Mouse (Mus musculus): ENCODE data around the gene Cdkn1a. TPM values are rescaled to one million over a fixed set of nuclear protein-coding genes. Genes with fewer than 3 reads are reported as not detected.

The Cdkn1a gene
- polyA plus RNA-seq, 1 experiment, result 2,069 TPM

GRCm38 (mm10) chr17:29084656-29085055 is 6.1 kb upstream of the Cdkn1a start:
- H3K36me3 ChIP-seq (ENCODE audit: control insufficient read depth, insufficient read depth), result no peaks in the 10 kb centered on the region
- no peak overlapping the region for H3K4me3 ChIP-seq
- H3ac ChIP-seq (ENCODE audit: control insufficient read depth, insufficient read length), result no peak overlapping the region
- H3K27me3 ChIP-seq (ENCODE audit: control insufficient read depth, insufficient read depth, insufficient read length), result no peaks in the 10 kb centered on the region
- no peaks in the 10 kb centered on the region for H3K79me2 ChIP-seq (ENCODE audit: control insufficient read depth, insufficient read depth)
- TF ChIP-seq TCF3 (IDR thresholded peaks at IDR 0.05; ENCODE audit: insufficient read length, low read depth), result no peak
- no peak overlapping the region for H3K4me2 ChIP-seq (ENCODE audit: low read depth)

- TF ChIP-seq POLR2A (IDR thresholded peaks at IDR 0.05; ENCODE audit: insufficient read length, low read depth) (no peak), REST (IDR thresholded peaks at IDR 0.05; ENCODE audit: insufficient read depth, insufficient read length) (no peak), MYOD1 (IDR thresholded peaks at IDR 0.05; ENCODE audit: control insufficient read depth in 1 of 3, insufficient read length in 2 of 3, low read depth in 2 of 3) (no peak), TCF12 (IDR thresholded peaks at IDR 0.05; ENCODE audit: insufficient read depth, poor library complexity, severe bottlenecking) (no peak), CEBPB (IDR thresholded peaks at IDR 0.05; ENCODE audit: insufficient read depth, poor library complexity, severe bottlenecking) (no peak), TCF3 (IDR thresholded peaks at IDR 0.05; ENCODE audit: insufficient read length, low read depth) (no peak)
- no peak overlapping the region for H3ac ChIP-seq (ENCODE audit: control insufficient read depth, insufficient read length)
- no peaks in the 10 kb centered on the region for H3K79me2 ChIP-seq (ENCODE audit: control insufficient read depth, insufficient read depth)
- H3K36me3 ChIP-seq (ENCODE audit: control insufficient read depth, insufficient read depth), result no peaks in the 10 kb centered on the region
- no peaks in the 10 kb centered on the region for H3K27me3 ChIP-seq (ENCODE audit: control insufficient read depth, insufficient read depth, insufficient read length)
- no peak overlapping the region for H3K4me2 ChIP-seq (ENCODE audit: low read depth)
- no peak overlapping the region for H3K4me3 ChIP-seq
Measured at GRCm38 (mm10) chr17:29085266-29085665, 5.5 kb upstream of the Cdkn1a start.

DNA sequence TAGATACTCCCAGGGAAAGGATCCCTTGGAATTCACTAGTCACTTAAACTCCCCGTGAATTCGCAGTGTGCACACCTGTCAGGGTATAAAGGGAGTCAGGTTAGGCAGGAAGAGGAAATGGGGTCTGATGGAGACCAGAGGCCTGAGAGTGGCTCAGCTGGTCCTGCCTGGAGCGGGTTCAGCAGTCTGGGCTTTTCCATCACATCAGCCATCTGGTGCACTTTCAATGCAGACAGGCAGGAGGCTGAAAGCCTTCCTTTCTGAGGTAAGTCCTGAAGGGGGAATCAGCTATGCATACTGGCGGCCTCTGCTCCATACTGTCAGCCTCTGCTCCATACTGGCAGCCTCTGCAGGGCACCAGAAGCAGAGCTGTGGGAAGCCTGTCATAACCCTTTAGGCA is 3.9 kb upstream of the Cdkn1a start:
- H3K4me2 ChIP-seq (ENCODE audit: low read depth), result no peak overlapping the region
- H3K27me3 ChIP-seq (ENCODE audit: control insufficient read depth, insufficient read depth, insufficient read length), result no peaks in the 10 kb centered on the region
- no peak overlapping the region for H3ac ChIP-seq (ENCODE audit: control insufficient read depth, insufficient read length)
- H3K79me2 ChIP-seq (ENCODE audit: control insufficient read depth, insufficient read depth), result peaks cover under 1% of the 10 kb centered on the region
- no peak overlapping the region for H3K4me3 ChIP-seq
- no peaks in the 10 kb centered on the region for H3K36me3 ChIP-seq (ENCODE audit: control insufficient read depth, insufficient read depth)
- TF ChIP-seq REST (IDR thresholded peaks at IDR 0.05; ENCODE audit: insufficient read depth, insufficient read length) (no peak), USF1 (IDR thresholded peaks at IDR 0.05; ENCODE audit: low read depth) (no peak), E2F4 (IDR thresholded peaks at IDR 0.05; ENCODE audit: insufficient read depth) (no peak), TCF12 (IDR thresholded peaks at IDR 0.05; ENCODE audit: insufficient read depth, poor library complexity, severe bottlenecking) (no peak), CEBPB (IDR thresholded peaks at IDR 0.05; ENCODE audit: insufficient read depth, poor library complexity, severe bottlenecking) (no peak), POLR2A (IDR thresholded peaks at IDR 0.05; ENCODE audit: insufficient read length, low read depth) (no peak), MAX (IDR thresholded peaks at IDR 0.05; ENCODE audit: low read depth) (no peak), TCF3 (IDR thresholded peaks at IDR 0.05; ENCODE audit: insufficient read length, low read depth) (no peak), POLR2AphosphoS2 (IDR thresholded peaks at IDR 0.05; ENCODE audit: insufficient read length, low read depth) (no peak), SRF (IDR thresholded peaks at IDR 0.05; ENCODE audit: control insufficient read depth, insufficient read length, low read depth) (no peak), MYOD1 (IDR thresholded peaks at IDR 0.05; ENCODE audit: control insufficient read depth in 1 of 3, insufficient read length in 2 of 3, low read depth in 2 of 3) (no peak), MYOG (IDR thresholded peaks at IDR 0.05; ENCODE audit: control insufficient read depth in 1 of 3, insufficient read depth in 1 of 3, insufficient read length in 2 of 3, low read depth in 2 of 3) (no peak)

DNA sequence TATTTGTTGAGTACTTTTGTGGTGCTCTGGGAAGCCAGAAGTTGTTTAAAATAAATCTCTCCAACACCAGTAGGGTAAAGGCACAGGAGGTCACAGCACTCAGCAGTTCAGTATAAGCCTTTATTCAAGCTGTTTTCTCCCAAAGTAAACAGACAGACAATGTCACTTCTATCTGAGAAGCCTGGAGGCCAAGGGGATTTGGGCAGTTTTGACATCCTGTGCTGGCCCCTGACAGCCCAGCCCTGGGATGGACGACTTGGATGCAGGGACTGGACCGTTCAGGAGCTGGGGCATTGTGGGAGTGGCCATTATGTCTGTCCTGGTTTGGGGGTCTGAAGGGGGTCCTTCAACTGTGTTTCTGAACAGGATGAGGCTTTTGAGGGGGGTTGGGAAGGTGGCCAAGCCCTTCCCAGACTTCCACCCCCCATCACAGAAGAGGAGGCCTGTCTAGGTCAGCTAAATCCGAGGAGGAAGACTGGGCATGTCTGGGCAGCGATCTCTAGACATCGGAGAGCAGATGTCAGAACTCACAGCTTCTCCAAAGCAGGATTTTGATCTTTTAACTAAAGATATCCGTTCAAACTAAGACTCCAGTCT is 670 bp downstream of the Cdkn1a start:
- Histone ChIP-seq H3K79me2 (ENCODE audit: control insufficient read depth, insufficient read depth) (peaks cover 42% of the 10 kb centered on the region), H3K4me3 (peak overlapping the region; percentile 3), H3K27me3 (ENCODE audit: control insufficient read depth, insufficient read depth, insufficient read length) (no peaks in the 10 kb centered on the region), H3K36me3 (ENCODE audit: control insufficient read depth, insufficient read depth) (peaks cover 9% of the 10 kb centered on the region), H3K4me2 (ENCODE audit: low read depth) (peak overlapping the region; percentile 96), H3ac (ENCODE audit: control insufficient read depth, insufficient read length) (no peak overlapping the region)
- TF ChIP-seq MYOG (IDR thresholded peaks at IDR 0.05; ENCODE audit: control insufficient read depth in 1 of 3, insufficient read depth in 1 of 3, insufficient read length in 2 of 3, low read depth in 2 of 3) (no peak), USF1 (IDR thresholded peaks at IDR 0.05; ENCODE audit: low read depth) (no peak), E2F4 (IDR thresholded peaks at IDR 0.05; ENCODE audit: insufficient read depth) (no peak)

DNA sequence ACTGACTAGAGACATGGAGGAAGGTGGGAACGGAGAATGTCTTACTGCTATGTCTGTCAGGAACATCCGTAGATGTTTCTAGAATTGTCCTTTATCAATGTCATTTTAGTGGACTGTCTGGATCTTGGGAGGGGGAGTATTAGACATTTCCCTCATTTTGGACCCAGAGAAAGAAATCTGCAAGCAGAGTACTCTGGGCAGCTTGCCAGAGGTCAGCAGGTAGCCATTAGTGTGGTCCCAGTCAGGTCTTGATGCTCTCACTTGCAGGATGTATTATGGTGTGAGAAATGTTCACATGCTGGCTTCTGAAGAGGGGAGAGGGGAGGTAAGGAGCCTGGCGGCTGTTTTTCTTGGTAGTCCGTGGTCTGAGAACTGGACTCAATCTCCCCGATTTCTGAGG is 1.7 kb downstream of the Cdkn1a start:
- Histone ChIP-seq H3K36me3 (ENCODE audit: control insufficient read depth, insufficient read depth) (peaks cover 18% of the 10 kb centered on the region), H3K4me2 (ENCODE audit: low read depth) (peak overlapping the region; percentile 96), H3K4me3 (peak overlapping the region; percentile 100), H3ac (ENCODE audit: control insufficient read depth, insufficient read length) (no peak overlapping the region), H3K27me3 (ENCODE audit: control insufficient read depth, insufficient read depth, insufficient read length) (no peaks in the 10 kb centered on the region), H3K79me2 (ENCODE audit: control insufficient read depth, insufficient read depth) (peaks cover 52% of the 10 kb centered on the region)
- TF ChIP-seq TCF3 (IDR thresholded peaks at IDR 0.05; ENCODE audit: insufficient read length, low read depth), result no peak
- no peak for TF ChIP-seq POLR2AphosphoS2 (IDR thresholded peaks at IDR 0.05; ENCODE audit: insufficient read length, low read depth)
- no peak for TF ChIP-seq MAX (IDR thresholded peaks at IDR 0.05; ENCODE audit: low read depth)
- TF ChIP-seq E2F4 (IDR thresholded peaks at IDR 0.05; ENCODE audit: insufficient read depth), result no peak
- no peak for TF ChIP-seq SRF (IDR thresholded peaks at IDR 0.05; ENCODE audit: control insufficient read depth, insufficient read length, low read depth)
- no peak for TF ChIP-seq CEBPB (IDR thresholded peaks at IDR 0.05; ENCODE audit: insufficient read depth, poor library complexity, severe bottlenecking)
- no peak for TF ChIP-seq REST (IDR thresholded peaks at IDR 0.05; ENCODE audit: insufficient read depth, insufficient read length)
- TF ChIP-seq POLR2A (IDR thresholded peaks at IDR 0.05; ENCODE audit: insufficient read length, low read depth), result no peak
- no peak for TF ChIP-seq USF1 (IDR thresholded peaks at IDR 0.05; ENCODE audit: low read depth)
- no peak for TF ChIP-seq MYOD1 (IDR thresholded peaks at IDR 0.05; ENCODE audit: control insufficient read depth in 1 of 3, insufficient read length in 2 of 3, low read depth in 2 of 3)
- TF ChIP-seq TCF12 (IDR thresholded peaks at IDR 0.05; ENCODE audit: insufficient read depth, poor library complexity, severe bottlenecking), result no peak
- TF ChIP-seq MYOG (IDR thresholded peaks at IDR 0.05; ENCODE audit: control insufficient read depth in 1 of 3, insufficient read depth in 1 of 3, insufficient read length in 2 of 3, low read depth in 2 of 3), result no peak
